Mouse (Mus musculus) myocyte (in vitro differentiated cells): Measurements from ENCODE around the gene Map2k3.

Source experiments
- CEBPB ChIP-seq: IDR thresholded peaks from 2 replicates; pipeline ENCODE4 v1.6.1; 2011; ENCODE audit warnings: mild to moderate bottlenecking, moderate library complexity; ENCODE audit not compliant: poor library complexity, insufficient read depth, severe bottlenecking
- E2F4 ChIP-seq: IDR thresholded peaks from one replicate; pipeline ENCODE4 v1.6.1; 2011; ENCODE audit warnings: mild to moderate bottlenecking, control low read depth, moderate library complexity; ENCODE audit not compliant: insufficient read depth
- MAX ChIP-seq: IDR thresholded peaks from one replicate; pipeline ENCODE4 v1.6.1; 2011; ENCODE audit warnings: low read depth, mild to moderate bottlenecking, control low read depth
- MYOD1 ChIP-seq, 3 experiments: IDR thresholded peaks; one replicate each; pipeline ENCODE4 v1.6.1; 2011; ENCODE audit warnings: control low read depth in 2 of 3, low read depth in 2 of 3, mild to moderate bottlenecking in 2 of 3, moderate library complexity in 1 of 3; ENCODE audit not compliant: insufficient read length in 2 of 3, control insufficient read depth in 1 of 3
- MYOG ChIP-seq, 3 experiments: IDR thresholded peaks; one replicate each; pipeline ENCODE4 v1.6.1; 2011; ENCODE audit warnings: control low read depth in 2 of 3, low read depth in 2 of 3, mild to moderate bottlenecking in 2 of 3; ENCODE audit not compliant: insufficient read length in 2 of 3, control insufficient read depth in 1 of 3, insufficient read depth in 1 of 3
- POLR2A ChIP-seq: IDR thresholded peaks from one replicate; pipeline ENCODE4 v1.6.1; 2011; ENCODE audit warnings: low read depth, mild to moderate bottlenecking, control low read depth, moderate library complexity; ENCODE audit not compliant: insufficient read length
- POLR2AphosphoS2 ChIP-seq: IDR thresholded peaks from one replicate; pipeline ENCODE4 v1.6.1; 2011; ENCODE audit warnings: low read depth, control low read depth; ENCODE audit not compliant: insufficient read length
- REST ChIP-seq: IDR thresholded peaks from one replicate; pipeline ENCODE4 v1.6.1; 2011; ENCODE audit warnings: mild to moderate bottlenecking, control low read depth, moderate library complexity; ENCODE audit not compliant: insufficient read depth, insufficient read length
- SRF ChIP-seq: IDR thresholded peaks from one replicate; pipeline ENCODE4 v1.6.1; 2011; ENCODE audit warnings: low read depth; ENCODE audit not compliant: control insufficient read depth, insufficient read length
- TCF12 ChIP-seq: IDR thresholded peaks from one replicate; pipeline ENCODE4 v1.6.1; 2011; ENCODE audit warnings: mild to moderate bottlenecking, control low read depth; ENCODE audit not compliant: poor library complexity, insufficient read depth, severe bottlenecking
- USF1 ChIP-seq: IDR thresholded peaks from one replicate; pipeline ENCODE4 v1.6.1; 2011; ENCODE audit warnings: low read depth, mild to moderate bottlenecking, control low read depth, moderate library complexity

- no peak for TF ChIP-seq POLR2A
- no peak for TF ChIP-seq E2F4
- no peak for TF ChIP-seq SRF
- TF ChIP-seq USF1 = no peak
- no peak for TF ChIP-seq MAX
- no peak for TF ChIP-seq TCF12
- no peak for TF ChIP-seq MYOD1 (IDR thresholded peaks at IDR 0.05; ENCODE audit: control insufficient read depth in 1 of 3, insufficient read length in 2 of 3, low read depth in 2 of 3)
- no peak for TF ChIP-seq POLR2AphosphoS2
- TF ChIP-seq REST = no peak
- TF ChIP-seq MYOG (IDR thresholded peaks at IDR 0.05; ENCODE audit: control insufficient read depth in 1 of 3, insufficient read depth in 1 of 3, insufficient read length in 2 of 3, low read depth in 2 of 3) = no peak
- TF ChIP-seq CEBPB = no peak
Observed at GRCm38 (mm10) chr11:60902486-60902885, 29.3 kb upstream of the Map2k3 start.
